Mouse (Mus musculus) hindlimb bud, embryonic 11.5 days (tissue): ENCODE results near the gene Stam2.

Source experiments
- DNase-seq: peaks from one replicate; pipeline ENCODE4 v3.0.0-alpha.2; 2012; ENCODE audit warnings: low read depth, low spot score; ENCODE audit errors: extremely low spot score

The Stam2 gene

DNA sequence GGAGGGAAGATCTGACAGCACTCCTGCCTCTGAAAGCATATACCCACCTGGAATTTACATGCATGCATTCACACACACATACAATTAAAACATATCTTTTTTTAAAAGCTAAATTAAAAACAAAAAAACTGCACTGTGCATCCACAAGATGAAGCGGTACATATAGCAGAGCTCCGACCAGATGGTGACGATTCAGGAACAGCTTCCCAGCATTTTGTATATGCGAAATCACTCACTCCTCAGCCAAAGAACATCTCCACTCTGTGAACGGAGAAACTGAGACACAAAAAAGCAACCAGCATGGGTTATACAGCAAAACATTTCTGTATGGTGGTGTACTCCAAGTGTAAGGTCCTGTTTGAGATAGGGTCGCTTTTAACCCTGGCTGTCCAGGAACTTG, 11.2 kb downstream of the Stam2 start:
- no peak for DNase-seq

DNA sequence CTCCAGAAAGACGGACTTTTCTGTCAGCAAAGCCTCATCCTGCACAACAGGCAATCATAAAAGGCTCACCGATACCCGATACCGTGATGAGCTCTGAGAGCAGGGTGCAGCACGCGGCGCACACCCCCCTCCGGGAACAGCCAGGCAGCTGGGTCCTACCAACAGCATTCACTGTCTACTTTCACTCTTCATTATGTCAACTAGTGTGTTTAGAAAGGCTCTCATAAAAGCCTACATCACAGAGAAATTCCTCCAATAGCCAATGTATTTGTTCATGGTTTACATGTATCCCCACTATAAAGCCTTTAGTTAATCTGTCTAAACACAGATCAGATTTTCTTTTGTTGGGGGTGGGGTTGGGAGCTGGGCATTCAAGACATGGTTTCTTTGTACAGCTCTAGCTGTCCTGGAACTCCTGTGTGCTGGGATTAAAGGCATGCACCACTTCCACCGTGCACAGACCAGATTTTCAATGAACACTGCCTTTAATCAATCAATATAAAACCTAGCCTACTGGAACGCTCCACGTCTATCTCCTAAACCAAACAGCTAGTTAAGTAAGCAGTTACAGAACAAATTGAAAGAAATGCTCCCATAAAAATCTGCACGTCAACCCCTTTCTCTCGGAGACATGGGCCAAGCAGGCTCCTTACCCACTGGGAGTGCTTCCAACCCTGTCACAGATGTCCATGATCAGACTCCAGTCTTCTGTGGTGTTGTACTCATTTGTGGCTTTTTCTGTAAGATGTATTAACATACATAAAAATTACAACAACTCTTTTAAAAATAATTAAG, 21.7 kb downstream of the Stam2 start:
- no peak for DNase-seq

DNA sequence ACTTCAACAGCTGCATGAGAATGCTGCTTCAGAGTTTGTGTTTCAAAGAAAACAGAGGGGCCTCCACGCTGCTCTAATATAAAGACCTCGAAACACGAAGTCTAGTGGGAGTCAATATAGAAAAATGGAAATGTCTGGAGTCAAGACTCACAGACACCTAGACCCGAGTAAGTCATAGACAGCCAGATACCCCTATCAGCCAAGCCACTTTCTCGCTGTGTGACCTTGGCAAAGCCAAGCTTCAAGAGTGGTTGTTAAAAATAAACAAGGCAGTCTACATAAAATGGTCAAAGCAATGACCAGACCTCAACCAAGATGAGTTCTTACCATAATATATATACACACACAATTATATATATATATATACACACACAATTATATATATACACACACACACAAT, 25.0 kb downstream of the Stam2 start:
- DNase-seq, result no peak

DNA sequence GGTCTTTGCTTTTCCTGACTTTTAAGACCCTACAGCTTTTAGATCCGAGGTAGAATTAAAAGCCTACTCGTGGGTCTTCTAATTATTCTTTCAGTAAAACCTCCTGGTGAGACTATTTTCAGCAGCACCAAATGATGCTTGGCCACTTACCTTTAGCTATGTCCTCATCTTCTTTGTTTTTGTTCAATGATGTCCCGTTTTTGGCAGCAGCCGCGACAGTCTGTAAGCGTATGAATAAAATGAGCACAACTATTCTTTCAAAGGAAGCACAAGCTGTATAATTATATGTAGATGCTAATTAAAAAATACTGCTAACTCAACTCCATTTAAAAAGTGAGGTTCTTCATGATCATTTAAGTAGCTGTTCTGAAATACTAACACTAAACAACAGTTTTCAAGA, 26.5 kb downstream of the Stam2 start:
- no peak for DNase-seq

DNA sequence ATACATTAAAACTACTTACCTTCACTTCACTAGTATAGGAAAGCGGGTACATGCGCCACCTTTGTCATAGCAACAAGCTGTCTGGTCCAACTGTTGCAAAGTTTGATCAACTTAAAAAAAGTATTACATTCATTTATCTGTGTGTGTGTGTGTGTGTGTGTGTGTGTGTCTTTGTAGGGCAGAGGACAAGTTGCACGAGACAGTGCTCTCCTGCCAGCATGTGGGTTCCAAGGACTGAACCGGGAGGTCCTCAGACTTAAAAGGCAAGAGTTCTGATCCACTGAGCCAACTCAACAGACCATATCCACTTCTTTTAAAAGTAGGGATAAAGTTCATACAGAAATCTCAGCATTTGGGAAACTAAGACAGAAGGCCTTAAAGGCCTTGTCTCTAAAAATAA, 28.0 kb downstream of the Stam2 start:
- DNase-seq, result no peak

DNA sequence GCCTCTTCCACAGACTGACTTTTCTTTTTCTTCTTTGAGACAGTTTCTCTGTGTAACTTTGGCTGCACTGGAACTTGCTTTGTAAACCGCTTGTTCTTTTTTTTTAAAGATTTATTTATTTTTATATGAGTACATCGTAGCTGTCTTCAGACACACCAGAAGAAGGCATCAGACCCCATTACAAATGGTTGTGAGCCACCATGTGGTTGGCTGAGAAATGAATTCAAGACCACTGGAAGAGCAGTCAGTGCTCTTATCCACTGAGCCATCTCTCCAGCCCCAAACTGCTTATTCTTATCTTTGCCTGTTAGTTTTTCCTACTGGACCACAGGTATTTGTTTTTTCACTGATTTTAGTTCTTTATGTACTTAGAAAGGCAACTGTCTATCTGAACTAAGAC, 31.3 kb downstream of the Stam2 start:
- no peak for DNase-seq

DNA sequence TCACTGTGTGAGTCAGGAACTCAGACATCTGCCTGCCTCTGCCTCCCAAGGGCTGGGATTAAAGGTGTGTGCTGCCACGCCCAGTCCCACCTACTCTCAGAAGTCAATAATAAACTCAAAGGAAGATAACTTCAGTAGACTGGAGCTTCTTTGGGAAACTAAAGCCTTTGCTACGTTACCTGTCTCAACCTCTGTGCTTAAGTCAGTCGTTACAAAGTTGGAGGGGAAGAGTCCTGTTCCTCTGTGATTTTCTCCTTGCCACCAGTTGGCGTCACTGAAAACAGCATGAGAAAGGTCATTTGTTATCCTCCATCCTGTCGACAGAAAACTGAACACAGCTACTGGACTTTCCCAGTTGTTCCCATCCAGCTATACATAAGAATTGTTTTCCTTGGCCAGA, 32.7 kb downstream of the Stam2 start:
- no peak for DNase-seq

DNA sequence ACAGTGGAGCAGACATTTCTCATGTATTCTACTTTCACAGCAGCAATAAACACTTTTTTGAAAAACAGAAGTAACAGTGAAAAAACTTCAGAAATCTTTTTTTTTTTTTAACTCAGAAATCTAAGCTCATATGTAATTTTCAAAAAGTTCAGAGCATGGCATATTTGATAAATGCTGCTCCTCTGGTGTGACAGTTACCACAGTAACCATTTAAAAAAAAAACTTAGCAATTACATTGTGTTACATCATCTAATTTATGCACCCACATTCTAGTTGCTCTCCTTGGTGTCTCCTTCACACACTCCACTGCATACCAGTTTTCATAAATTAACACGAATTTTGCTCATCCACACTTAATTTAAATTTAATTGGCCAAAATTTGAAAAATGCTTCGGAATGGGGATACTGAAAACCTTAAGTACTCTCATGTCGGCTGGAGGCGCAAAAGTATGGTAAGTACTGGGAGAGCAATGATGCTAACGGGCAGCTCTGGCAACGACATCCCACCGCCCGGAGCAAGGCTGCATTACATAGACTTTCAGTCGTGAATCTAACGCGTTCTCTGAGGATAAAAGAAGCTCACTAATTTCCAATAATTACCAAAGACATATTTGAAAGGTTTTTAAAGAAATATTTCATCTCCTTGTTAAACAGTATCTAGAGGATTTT, 40.6 kb downstream of the Stam2 start:
- DNase-seq, result no peak

DNA sequence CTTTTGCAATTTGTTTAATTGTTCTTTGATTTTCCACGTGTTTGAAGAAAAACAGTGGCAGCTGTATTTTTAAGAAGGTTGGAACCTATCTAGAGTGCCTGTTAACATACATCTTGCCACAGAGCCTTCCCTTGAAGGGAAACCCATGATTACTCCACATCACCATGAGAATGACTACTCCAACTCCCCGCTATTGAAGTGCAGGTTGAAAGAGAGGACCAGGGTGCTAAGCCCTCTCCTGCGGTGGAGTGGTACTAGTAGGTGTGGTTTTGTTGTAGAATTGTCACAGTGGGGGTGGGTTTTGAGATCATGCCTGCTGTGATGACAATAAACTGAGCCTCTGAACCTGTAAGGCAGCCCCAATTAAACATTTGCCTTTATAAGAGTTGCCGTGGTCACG, 41.7 kb downstream of the Stam2 start:
- DNase-seq, result no peak

DNA sequence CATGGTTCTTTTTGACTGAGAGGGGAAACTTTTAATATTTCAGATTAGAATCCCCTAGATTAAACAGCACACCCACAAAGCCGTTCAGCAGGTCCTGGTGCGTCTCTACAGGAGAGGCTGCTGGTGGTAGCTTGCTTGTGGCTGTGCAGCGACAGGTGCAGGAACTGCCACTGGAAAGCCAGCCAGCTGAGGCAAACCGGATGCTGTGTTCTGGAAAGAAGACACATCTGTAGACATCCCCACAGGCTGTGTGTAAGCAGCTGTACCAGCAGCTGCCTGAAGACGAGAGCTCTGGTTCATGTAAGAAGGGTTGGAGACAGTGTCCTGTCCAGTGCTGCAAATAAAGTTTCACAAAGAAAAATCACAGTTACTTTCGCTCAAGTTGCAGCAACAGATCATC, 47.5 kb downstream of the Stam2 start:
- no peak for DNase-seq

DNA sequence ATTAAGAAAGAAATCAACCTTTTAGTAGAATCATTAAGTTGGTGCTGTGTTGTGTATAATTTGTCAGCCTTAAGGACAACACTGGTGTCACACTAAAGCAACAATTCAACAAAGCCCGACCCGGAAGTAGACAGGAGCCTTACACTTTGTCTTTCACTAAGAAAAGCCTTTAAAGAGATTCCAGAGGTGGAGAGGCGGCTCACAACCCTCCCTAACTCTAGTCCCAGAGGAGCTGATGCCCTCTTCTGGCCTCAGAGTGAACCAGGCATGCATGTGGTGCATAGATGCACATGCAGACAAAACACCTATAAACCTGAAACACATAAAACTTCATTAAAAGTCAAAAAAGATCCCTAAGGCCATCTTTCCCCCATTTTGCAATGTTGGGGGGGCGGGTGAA, 50.3 kb downstream of the Stam2 start:
- no peak for DNase-seq

DNA sequence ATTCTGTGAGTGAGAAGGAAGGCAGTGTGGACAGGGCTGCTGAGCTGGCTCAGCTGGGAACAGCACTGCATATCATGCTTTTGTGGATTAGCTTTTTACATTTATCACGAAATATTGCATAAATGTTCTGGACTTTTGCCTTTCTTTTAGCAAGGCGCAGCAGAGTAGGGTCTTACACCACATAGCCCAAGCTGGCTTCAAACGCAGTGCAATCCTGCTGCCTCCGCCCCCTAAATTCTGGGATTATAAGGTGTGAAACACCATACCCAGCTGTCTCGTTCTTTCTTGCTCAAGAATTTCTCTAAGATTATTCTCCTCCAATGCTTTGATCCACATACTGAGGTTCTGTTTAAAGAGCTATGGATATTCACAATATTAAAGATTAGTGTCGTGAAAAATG, 55.5 kb downstream of the Stam2 start:
- no peak for DNase-seq

DNA sequence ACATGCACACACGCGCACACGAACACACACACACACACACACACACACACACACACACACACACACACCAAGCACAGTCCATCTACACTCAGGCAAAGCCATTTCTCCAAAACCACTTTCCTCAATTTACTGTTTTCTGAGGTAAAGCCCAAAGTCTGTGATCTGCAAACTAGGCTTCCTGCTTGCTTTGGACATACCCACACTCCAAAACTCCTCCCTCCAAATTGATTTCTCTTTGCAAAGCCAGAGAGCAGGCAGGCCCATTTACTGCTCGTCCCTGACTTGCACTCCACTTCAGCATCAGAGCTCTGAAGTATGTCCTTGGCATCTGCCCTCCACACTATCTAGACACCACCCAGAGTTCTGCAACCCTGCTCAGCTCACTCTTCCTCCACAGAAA, 64.5 kb downstream of the Stam2 start:
- no peak for DNase-seq

DNA sequence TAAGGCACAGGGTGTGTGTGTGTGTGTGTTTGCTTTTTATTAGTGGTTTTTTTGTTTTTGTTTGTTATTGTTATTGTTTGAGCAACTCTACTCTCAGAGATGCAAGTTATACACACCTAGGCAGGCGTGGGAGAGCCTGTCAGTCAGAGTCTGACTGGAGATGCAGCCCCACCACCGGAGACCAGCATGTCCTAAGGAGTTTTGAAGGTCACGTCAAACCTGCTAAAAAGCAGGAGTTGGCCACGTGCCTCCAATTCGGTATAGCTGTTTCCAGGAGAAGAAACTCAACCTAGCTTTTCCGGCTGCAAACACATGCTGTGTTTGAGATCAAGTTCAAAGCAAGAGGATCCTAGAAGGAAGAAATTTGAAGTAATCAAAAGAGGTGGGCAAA, 65.2 kb downstream of the Stam2 start:
- DNase-seq, result no peak

DNA sequence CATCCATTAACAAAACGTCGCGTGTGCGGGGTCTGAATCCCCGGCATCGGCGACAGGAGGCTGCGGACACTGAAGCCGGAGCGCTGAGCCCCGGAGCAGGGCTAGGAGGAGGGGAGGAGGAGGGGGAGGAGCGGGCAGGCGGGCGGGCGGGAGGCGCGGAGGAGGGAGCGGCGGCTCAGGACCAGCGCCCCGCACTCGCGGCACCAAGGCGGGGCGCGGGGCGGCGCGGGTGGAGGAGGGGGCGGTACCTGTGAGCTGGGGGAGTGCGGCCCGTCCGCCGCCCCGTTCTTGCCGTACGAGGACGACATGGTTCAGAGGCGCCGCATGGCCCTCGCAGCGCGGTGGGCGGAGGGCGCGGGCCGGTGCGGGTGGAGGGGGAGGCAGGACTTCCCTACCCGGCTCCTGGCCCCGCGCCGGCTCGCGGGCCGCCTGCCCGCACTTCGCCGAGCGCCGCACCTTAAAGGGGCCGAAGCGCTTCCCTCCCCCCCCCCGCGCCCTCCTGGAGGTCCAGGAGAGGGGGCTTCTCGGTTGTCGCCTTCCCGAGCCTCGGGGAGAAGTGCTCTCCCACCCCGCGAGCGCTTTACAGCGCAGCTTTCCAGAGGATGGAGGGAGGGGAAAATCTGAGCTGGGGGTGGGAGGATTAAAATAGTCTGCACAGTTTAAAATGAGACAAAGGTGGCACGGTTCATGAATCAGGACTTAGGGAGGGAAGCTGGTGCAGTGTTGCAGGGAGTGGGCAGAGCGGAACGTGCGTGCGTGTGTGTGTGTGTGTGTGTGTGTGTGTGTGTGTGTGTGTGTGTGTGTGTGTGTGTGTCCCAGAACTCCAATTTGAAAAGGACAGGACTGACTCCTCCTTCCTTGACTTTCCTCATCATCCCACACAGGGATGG, 65.8 kb downstream of the Stam2 start, which contains the start of gene Cacnb4:
Cacnb4 (minus strand) TSS at position 809 of the 890 bp plus-strand sequence.
- DNase-seq, result no peak

DNA sequence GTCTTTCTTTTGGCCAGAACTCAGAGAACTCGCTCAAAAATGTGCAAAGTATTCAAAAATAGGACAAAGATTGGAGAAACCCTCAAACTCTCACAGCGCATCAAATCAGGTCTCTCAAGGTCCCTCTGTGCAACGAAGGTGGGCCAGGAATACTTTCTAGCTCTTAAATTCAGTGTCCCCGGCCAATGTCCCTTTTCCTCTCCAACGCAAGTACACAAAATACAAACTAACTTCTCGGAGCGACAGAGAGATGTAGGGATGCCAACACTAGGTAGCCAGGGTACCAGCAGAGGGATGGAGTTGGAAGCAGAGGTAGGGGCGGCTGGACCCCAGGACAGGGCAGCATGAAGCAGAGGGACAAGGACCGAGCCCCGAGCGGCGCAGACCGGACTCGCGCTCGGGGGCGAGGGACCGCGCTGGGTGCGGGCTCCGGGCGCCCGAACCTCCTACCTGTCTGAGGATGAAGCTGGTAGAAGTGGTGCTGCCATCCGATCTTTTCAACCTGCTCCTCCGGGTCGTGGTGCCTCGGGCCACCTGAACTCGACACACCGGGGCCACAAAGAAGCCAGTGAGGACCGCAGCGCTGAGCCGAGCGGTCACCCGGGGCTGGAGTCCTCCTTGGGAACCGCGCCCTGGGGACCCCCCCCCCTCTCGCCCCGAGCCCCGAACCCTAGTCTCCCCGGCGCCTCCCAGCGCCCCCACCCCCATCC, 66.6 kb downstream of the Stam2 start:
- no peak for DNase-seq

DNA sequence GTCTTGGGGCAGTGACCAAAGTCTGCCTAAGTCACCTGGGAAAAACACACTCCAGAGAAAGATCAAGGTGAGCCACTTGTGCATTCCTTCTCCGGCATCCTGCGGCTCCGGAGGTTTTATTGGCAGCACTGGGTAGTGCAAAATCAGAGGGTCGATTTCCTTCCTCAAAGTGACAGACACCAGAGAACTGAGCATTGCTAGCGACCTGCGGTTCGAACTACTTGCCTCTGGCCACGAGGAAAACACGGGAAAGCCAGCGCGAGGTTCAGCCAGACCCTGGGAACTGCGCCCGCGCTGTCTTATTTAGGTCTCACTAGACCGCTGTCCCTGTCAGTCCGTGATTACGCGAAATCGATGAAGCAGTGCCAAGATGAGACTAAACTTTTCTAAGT, 67.2 kb downstream of the Stam2 start:
- peak; percentile 24 for DNase-seq

DNA sequence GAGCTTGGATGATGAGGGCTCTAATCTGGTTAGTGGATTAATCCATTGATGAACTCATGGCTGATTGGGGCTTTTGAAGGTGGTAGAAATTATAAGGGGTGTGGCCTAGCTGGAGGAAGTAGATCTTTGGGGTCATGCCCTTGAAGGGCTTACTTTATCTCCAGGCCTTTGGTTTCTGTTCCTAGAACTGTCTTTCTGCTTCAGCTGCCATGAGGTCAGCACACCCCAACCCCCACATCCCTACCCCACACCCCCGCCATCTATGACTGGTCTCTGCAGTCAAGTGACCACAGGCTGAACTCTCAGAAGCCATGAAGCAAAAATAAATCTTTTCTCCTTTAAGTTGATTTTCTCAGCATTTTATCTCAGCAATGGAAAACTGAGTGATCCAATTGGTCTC, 68.9 kb downstream of the Stam2 start:
- DNase-seq, result no peak

DNA sequence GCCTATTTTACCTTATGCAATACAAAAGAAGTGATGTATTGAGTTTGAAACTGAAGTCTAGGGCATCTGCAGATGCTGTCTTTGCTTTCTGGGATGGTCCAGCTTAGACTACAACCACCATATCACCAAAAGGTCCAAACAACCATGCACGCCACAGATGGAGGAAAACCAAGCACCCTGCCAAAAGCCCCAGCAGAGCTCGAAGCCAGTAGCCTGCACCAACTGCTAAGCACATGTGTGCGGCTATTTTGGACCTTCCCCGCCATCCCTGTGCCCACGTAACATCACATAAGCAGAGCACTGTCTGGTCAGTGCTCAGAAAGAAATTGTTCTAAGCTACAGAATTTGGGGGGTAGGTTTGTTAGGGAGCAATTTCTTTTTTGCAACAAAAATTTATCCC, 71.3 kb downstream of the Stam2 start:
- DNase-seq, result no peak

DNA sequence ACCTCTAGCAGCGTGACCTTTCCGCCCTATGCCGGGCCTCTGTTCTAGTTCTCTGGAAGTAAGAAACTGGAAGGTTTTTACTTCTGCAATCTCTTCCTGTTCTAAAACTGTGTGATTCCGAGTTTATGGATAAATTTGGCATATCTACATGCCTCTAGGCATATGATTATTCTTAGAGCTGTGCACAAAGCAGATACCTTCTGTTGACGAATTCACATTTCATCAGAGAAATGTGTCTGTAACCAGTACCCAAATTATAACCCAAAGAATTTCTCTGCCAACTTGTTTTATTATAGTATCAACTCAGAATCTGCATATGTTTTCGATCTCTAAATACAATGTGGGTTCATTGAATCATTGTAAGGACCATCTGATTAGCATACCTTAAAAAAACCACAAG, 73.6 kb downstream of the Stam2 start:
- DNase-seq, result no peak

DNA sequence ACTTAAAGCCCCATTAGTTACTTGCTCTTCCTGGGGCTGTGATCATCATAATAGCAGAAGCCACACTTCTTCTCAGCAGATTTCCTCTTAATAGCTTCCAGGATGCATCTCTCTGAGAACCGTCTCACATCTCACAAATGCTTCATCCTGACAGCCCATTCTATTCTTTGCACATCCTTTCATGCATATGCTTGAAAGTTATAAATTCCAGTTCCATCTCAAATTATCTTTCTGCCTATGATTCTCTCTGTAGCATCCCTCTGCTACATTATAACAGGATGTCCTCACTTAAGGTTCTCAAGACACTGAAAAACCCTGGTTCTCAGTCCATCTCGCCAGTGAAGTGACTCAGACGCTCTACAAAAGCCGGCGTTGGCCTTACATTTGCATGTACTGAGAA, 85.4 kb downstream of the Stam2 start:
- no peak for DNase-seq
